Mouse (Mus musculus) ovary, postnatal 36 days (tissue): ENCODE measurements around the gene Gpatch1.
A peak's percentile ranks its signal among the peaks of the same experiment; 100 is the strongest.

Source experiments
- DNase-seq: peaks from one replicate; pipeline ENCODE4 v3.0.0; 2022; ENCODE audit warnings: low spot score, mixed read lengths

The Gpatch1 gene

DNA sequence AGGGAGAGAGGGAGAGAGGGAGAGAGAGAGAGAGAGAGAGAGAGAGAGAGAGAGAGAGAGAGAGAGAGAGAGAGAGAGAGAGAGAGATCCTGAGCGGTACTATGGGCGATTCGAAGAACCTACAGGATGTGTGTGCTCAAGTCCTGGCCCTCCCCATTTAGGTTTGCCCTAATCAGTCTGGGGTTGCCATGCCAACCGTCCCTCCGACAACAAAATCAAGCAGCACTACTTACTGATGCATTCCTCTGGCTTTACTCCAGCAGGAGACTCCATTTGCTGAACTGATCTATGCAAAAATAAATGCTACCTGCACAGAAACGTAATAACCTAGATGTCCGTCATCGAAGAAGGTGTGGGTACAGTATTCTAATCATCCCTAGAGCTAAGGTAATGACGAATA, 82.9 kb downstream of the Gpatch1 start:
- DNase-seq, result peak; percentile 53

DNA sequence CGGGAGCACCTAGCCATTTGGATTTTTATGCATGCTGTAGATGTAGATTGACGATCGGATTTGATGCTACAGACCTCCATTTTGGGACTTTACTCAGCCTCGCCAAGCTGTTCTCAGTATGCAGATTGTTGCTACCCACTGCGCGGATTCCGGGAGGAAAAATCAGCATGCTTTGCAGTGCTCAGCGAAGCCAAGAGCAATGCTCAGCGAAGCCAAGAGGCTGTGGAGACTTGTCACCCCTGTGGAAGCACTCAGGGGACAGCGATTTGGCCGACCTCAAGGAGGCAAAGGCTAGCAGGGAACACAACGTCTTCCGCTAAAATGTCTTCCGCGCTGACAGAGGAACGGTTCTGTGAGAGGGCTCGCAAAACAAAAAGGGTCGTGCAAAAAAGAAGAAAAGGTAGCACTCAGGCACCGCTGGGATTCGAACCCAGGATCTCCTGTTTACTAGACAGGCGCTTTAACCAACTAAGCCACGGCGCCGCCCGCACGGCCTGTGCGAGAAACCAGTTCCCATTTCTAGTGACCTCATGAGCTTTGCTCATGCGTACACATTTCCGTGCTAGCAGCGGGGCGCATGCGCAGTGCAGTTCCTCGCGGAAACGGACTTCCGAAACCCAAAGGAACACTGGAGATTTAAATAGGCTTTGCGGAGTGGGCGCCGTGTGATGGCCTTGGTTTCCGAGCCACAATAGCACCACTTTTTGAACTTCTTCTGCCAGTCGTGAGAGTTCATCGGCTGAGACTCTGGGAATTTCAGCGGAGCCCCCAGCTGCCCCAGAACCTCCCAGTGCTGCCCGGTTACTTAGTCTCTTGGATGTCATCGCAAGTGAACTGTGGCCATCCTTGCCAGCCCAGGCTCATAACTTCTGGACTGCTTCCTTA, 83.6 kb downstream of the Gpatch1 start:
- peak; percentile 97 for DNase-seq

DNA sequence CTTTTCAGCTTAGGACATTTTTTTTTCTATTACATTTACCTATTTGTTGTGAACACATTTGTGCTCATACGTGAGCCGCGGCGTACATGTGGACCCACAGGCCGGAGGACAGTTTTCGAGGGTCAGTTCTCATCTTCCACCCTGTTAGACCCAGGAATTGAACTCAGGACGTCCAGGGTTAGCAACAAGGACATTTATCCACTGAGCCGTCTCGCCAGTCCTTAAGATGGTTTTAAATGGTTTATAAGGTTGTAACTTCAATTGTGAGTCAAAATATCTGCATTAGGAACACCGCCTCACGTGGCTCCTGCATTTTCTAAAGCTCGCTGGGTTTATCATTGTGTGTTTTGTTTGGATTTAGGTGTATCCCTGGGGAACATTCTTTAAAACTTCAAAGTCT, 84.4 kb downstream of the Gpatch1 start:
- DNase-seq, result no peak

DNA sequence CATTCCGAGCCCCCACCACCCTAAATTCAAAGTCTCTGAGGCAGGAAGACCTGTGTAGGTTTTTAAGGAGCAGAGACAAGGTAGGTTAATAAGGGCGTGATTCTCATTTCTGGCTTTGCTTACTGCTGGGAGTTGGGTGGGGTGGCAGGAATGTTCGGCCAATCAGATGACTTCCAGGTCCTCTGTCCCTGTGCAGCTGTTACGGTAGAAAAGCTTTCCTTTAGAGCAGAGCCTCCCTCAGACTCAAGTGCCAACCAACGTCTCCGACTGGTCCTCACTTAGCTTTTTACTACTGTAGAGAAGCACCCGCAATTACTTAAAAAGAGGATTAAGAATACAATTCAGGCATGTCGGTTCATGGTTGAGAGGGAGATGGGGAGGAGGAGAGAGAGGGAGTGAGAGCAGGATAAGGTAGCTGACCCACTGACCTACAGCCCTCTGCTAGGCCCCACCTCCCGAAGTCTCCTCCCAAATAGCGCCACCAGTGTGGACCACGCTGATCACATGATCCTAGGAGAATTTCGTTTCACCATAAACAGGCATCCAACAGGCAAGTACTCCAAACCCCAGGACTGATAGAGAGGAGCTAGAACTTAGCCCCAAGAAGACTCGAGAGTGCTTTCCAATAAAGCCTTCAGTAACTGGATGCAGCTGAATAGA, 85.3 kb downstream of the Gpatch1 start:
- no peak for DNase-seq

DNA sequence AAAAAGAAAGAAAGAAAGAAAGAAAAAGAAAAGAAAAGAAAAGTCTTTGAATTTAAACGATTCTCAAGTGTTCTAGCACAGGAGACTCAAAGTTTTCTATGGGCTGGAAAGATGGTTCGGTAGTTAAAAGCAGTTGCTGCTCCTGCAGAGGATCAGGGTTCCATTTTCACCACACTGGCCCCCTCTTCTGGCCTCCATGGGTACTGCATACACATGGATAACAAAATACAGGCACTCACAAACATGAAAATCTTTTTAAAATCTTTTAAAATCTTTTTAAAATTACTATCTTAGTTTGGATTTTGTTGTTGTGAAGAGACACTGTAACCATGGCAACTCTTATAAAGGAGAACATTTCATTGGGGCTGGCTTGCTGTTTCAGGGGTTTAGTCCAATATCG, 87.9 kb downstream of the Gpatch1 start:
- no peak for DNase-seq
